Comparison of ENCODE assay signal across 28 mouse cellular contexts in the genomic region with DNA sequence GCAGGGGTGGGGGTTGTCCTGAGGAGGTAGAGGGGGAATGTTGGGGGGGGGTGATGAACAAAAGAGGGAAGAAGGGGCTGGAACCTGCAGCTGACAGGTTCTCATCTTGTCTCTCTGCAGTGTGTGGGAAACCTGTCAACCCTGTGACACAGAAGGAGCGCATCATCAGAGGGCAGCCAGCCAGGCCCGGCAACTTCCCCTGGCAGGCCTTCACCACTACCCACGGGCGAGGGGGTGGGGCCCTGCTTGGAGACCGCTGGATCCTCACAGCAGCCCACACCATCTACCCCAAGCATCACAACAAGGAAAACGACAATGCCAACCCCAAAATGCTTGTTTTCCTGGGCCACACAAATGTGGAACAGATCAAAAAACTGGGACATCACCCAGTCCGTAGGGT. TPM values are rescaled to one million over a fixed set of nuclear protein-coding genes. Genes with fewer than 3 reads are reported as not detected.
A peak's percentile ranks its signal among the peaks of the same experiment; 100 is the strongest.
DNase-seq lines count a peak whose midpoint lies in the region; TF ChIP-seq lines count a peak whose summit lies in the region.
"Not testable (repeated sequence)": the region's sequence is repeated elsewhere in the genome, so short reads cannot be mapped to it uniquely, and the experiment has no call there.
"Had no signal": no experiment of that assay in that cellular context is flagged by ENCODE, and none has a peak within 500 bp of the region (broad histone marks: within the 10 kb centered on the region; RNA-seq: fewer than 3 reads in every experiment).

No protein-coding gene starts in this region.

- intact Hi-C loops in gastrocnemius, adult 2 months (cut with DNase I); left cerebral cortex, postnatal 4 days (cut with DNase I): not testable (repeated sequence)

- not testable (repeated sequence) for H3K27ac ChIP-seq in MEL (ENCODE audit: control insufficient read depth, low read depth, low read length); gastrocnemius, adult 2 months

- peak; percentile 23 for DNase-seq in MEL (ENCODE audit: low read depth, low spot score)
- DNase-seq in adrenal gland, postnatal 25 days: peak; percentile 55
- peak; percentile 19 to 51 for DNase-seq in cerebellum, postnatal 25 days
- peak; percentile 28 for DNase-seq in gastrocnemius, adult 2 months
- peak; percentile 19 to 70 for DNase-seq in layer of hippocampus, adult 18-20 months (ENCODE audit: low spot score in 2 of 2)
- DNase-seq in left cerebral cortex, adult 18-20 months (ENCODE audit: low spot score in 2 of 2): peak; percentile 77 to 79
- peak; percentile 35 for DNase-seq in left cerebral cortex, postnatal 4 days
- peak; percentile 38 for DNase-seq in right cerebral cortex, postnatal 14 days

- H3K79me2 ChIP-seq in MEL (ENCODE audit: control insufficient read depth, insufficient read depth, low read length, poor library complexity): not testable (repeated sequence)

- not testable (repeated sequence) for H3K9me3 ChIP-seq in MEL (replicated peaks; ENCODE audit: insufficient read depth, low read length)

- not testable (repeated sequence) for TF ChIP-seq RAD21 in MEL (IDR thresholded peaks at IDR 0.05; ENCODE audit: low read depth, low read length)

- H3K4me3 ChIP-seq in MEL (ENCODE audit: control insufficient read depth in 1 of 2, insufficient read depth in 1 of 2, low read depth in 2 of 2, low read length in 2 of 2); gastrocnemius, adult 2 months: not testable (repeated sequence)

- H3K27me3 ChIP-seq in MEL (ENCODE audit: control insufficient read depth in 1 of 2, insufficient read depth in 2 of 2, low read length in 2 of 2): not testable (repeated sequence)

- not testable (repeated sequence) for H3K36me3 ChIP-seq in MEL (ENCODE audit: control insufficient read depth in 1 of 2, insufficient read depth in 2 of 2, low read length in 2 of 2)

- TF ChIP-seq POLR2A in MEL (IDR thresholded peaks at IDR 0.05; ENCODE audit: control insufficient read depth in 1 of 2, insufficient read depth in 1 of 2, low read depth in 1 of 2, low read length in 2 of 2, poor library complexity in 1 of 2): not testable (repeated sequence)

- not testable (repeated sequence) for TF ChIP-seq EP300 in MEL (IDR thresholded peaks at IDR 0.05; ENCODE audit: low read depth in 1 of 2, low read length in 2 of 2)

- TF ChIP-seq CTCF in MEL (IDR thresholded peaks at IDR 0.05 in 2 of 3, conservative IDR thresholded peaks at IDR 0.05 in 1 of 3; ENCODE audit: control insufficient read depth in 1 of 3, insufficient read depth in 1 of 3, low read depth in 2 of 3, low read length in 3 of 3, poor library complexity in 1 of 3, severe bottlenecking in 1 of 3); gastrocnemius, adult 2 months (IDR thresholded peaks at IDR 0.05): not testable (repeated sequence)

- not testable (repeated sequence) for H3K4me1 ChIP-seq in MEL (ENCODE audit: control insufficient read depth in 1 of 2, insufficient read depth in 2 of 2, low read length in 2 of 2)

- not testable (repeated sequence) for H3K9ac ChIP-seq in MEL (ENCODE audit: control insufficient read depth, low read depth, low read length, poor library complexity, severe bottlenecking)

RNA-seq across cellular contexts. Expression of a gene that starts 9.9 kb away (rescaled TPM):
- 0.19 and 0.29 TPM in 2 replicates for total RNA-seq in MEL (2012; rRNA removed)
- polyA plus RNA-seq in MEL (2012; ENCODE audit: insufficient read depth in 1 of 2, insufficient read length in 2 of 2, low read depth in 1 of 2, low replicate concordance in 2 of 2, missing spikeins in 1 of 2): under 1 TPM in 1 of 2 experiments, not detected in 1; 0.28 TPM
- 24.5 and 28.5 TPM in 2 replicates for total RNA-seq in adrenal gland, postnatal 25 days (2021)
- 10 to 100 TPM in 1 of 2 experiments, 1 to 10 TPM in 1; 7.4 to 10.5 TPM for total RNA-seq in gastrocnemius, adult 2 months (2021)
- 1 to 10 TPM; 1.2 TPM for total RNA-seq in layer of hippocampus, adult 18-20 months (2021)
- total RNA-seq in left cerebral cortex, adult 18-20 months (2021): 1 to 10 TPM; 2.2 to 2.9 TPM
- under 1 TPM; 0.38 to 0.62 TPM for total RNA-seq in left cerebral cortex, postnatal 4 days (2021)
- polyA plus RNA-seq: embryonic facial prominence, embryonic 10.5 days; midbrain, embryonic 11.5 days had no signal

RNA-seq across cellular contexts. Expression of a gene that starts 20.1 kb away (rescaled TPM):
- 0.36 and 0.46 TPM in 2 replicates for total RNA-seq in MEL (2012; rRNA removed)
- 1 to 10 TPM in 1 of 2 experiments, not detected in 1; 1.5 TPM for polyA plus RNA-seq in MEL (2012; ENCODE audit: insufficient read depth in 1 of 2, insufficient read length in 2 of 2, low read depth in 1 of 2, low replicate concordance in 2 of 2, missing spikeins in 1 of 2)
- total RNA-seq in adrenal gland, postnatal 25 days (2021): 36.5 and 38.0 TPM in 2 replicates
- 10 to 100 TPM; 19.8 to 21.9 TPM for total RNA-seq in gastrocnemius, adult 2 months (2021)
- 1 to 10 TPM in 1 of 2 experiments, under 1 TPM in 1; 0.84 to 1.6 TPM for total RNA-seq in layer of hippocampus, adult 18-20 months (2021)
- total RNA-seq in left cerebral cortex, adult 18-20 months (2021): 1 to 10 TPM; 1.5 to 1.8 TPM
- total RNA-seq in left cerebral cortex, postnatal 4 days (2021): 1 to 10 TPM in 1 of 2 experiments, under 1 TPM in 1; 0.28 to 1.1 TPM
- total RNA-seq: neutrophil, adult 5-6 weeks had no signal
- polyA plus RNA-seq: inflammation-experienced regulatory T-cells, adult 6 months had no signal

RNA-seq across cellular contexts. Expression of a gene that starts 29.2 kb away (rescaled TPM):
- 0.98 and 1.2 TPM in 2 replicates for total RNA-seq in MEL (2012; rRNA removed)
- 1 to 10 TPM in 1 of 2 experiments, not detected in 1; 2.6 TPM for polyA plus RNA-seq in MEL (2012; ENCODE audit: insufficient read depth in 1 of 2, insufficient read length in 2 of 2, low read depth in 1 of 2, low replicate concordance in 2 of 2, missing spikeins in 1 of 2)
- total RNA-seq in adrenal gland, postnatal 25 days (2021): 13.8 and 17.3 TPM in 2 replicates
- under 1 TPM; 0.28 to 0.61 TPM for total RNA-seq in gastrocnemius, adult 2 months (2021)
- total RNA-seq in layer of hippocampus, adult 18-20 months (2021): under 1 TPM; 0.22 to 0.38 TPM
- under 1 TPM; 0.19 to 0.42 TPM for total RNA-seq in left cerebral cortex, adult 18-20 months (2021)
- total RNA-seq in left cerebral cortex, postnatal 4 days (2021): under 1 TPM; 0.18 to 0.20 TPM
- polyA plus RNA-seq: inflammation-experienced regulatory T-cells, adult 6 months had no signal

RNA-seq across cellular contexts. Expression of a gene that starts 48.0 kb away (rescaled TPM):
- total RNA-seq in MEL (2012; rRNA removed): not detected in 2 replicates
- polyA plus RNA-seq in MEL (2012; ENCODE audit: insufficient read depth in 1 of 2, insufficient read length in 2 of 2, low read depth in 1 of 2, low replicate concordance in 2 of 2, missing spikeins in 1 of 2): under 1 TPM in 1 of 2 experiments, not detected in 1; 0.03 TPM
- total RNA-seq in adrenal gland, postnatal 25 days (2021): 2.7 and 4.7 TPM in 2 replicates
- 1 to 10 TPM in 1 of 2 experiments, under 1 TPM in 1; 0.36 to 1.2 TPM for total RNA-seq in gastrocnemius, adult 2 months (2021)
- under 1 TPM in 1 of 2 experiments, not detected in 1; 0.20 TPM for total RNA-seq in layer of hippocampus, adult 18-20 months (2021)
- under 1 TPM; 0.30 to 0.44 TPM for total RNA-seq in left cerebral cortex, adult 18-20 months (2021)
- total RNA-seq in left cerebral cortex, postnatal 4 days (2021): not detected
- total RNA-seq: CH12.LX; ES-E14; forebrain, postnatal 0 days; neutrophil, adult 5-6 weeks had no signal
- polyA plus RNA-seq: C2C12; embryonic facial prominence, embryonic 10.5 days; embryonic facial prominence, embryonic 15.5 days; forebrain, embryonic 12.5 days; forebrain, postnatal 0 days; heart, adult 2 months; heart, embryonic 13.5 days; hindbrain, embryonic 10.5 days; hindbrain, embryonic 15.5 days; inflammation-experienced regulatory T-cells, adult 6 months; limb, embryonic 12.5 days; liver, embryonic 15.5 days; lung, embryonic 14.5 days; midbrain, embryonic 11.5 days; midbrain, embryonic 16.5 days; neural tube, embryonic 11.5 days; stomach, embryonic 15.5 days had no signal

RNA-seq across cellular contexts. Expression of a gene that starts 57.5 kb away (rescaled TPM):
- 46.5 and 51.3 TPM in 2 replicates for total RNA-seq in MEL (2012; rRNA removed)
- 10 to 100 TPM in 1 of 2 experiments, not detected in 1; 59.8 TPM for polyA plus RNA-seq in MEL (2012; ENCODE audit: insufficient read depth in 1 of 2, insufficient read length in 2 of 2, low read depth in 1 of 2, low replicate concordance in 2 of 2, missing spikeins in 1 of 2)
- total RNA-seq in adrenal gland, postnatal 25 days (2021): 64.4 and 98.3 TPM in 2 replicates
- under 1 TPM; 0.36 to 0.64 TPM for total RNA-seq in gastrocnemius, adult 2 months (2021)
- total RNA-seq in layer of hippocampus, adult 18-20 months (2021): 100 to 1,000 TPM; 269 to 293 TPM
- total RNA-seq in left cerebral cortex, adult 18-20 months (2021): 100 to 1,000 TPM; 358 to 362 TPM
- 100 to 1,000 TPM; 173 to 211 TPM for total RNA-seq in left cerebral cortex, postnatal 4 days (2021)
- total RNA-seq: neutrophil, adult 5-6 weeks had no signal
- polyA plus RNA-seq: inflammation-experienced regulatory T-cells, adult 6 months had no signal

Comparison
In these comparisons a context has a peak if more than half of its experiments do, and no peak if none do; other contexts are left out.
1. DNase-seq: peak in every context shown above with its lines; median percentile 78 in left cerebral cortex, adult 18-20 months; 55 in adrenal gland, postnatal 25 days; 44 in layer of hippocampus, adult 18-20 months; 38 in right cerebral cortex, postnatal 14 days; 35 in cerebellum, postnatal 25 days; 35 in left cerebral cortex, postnatal 4 days; 28 in gastrocnemius, adult 2 months; 23 in MEL.
2. RNA of a gene that starts 20.1 kb away (total RNA-seq): 36.5 to 38.0 TPM in adrenal gland, postnatal 25 days and 19.8 to 21.9 TPM in gastrocnemius, adult 2 months; 1.5 to 1.8 TPM in left cerebral cortex, adult 18-20 months, 0.84 to 1.6 TPM in layer of hippocampus, adult 18-20 months, 0.28 to 1.1 TPM in left cerebral cortex, postnatal 4 days and 0.36 to 0.46 TPM in MEL; every median in the first group is over 4 times any median in the second.